ENCODE assay signal across 9 mouse cellular contexts in genomic region chr19:6016532-6016931, GRCm38 (mm10). TPM values are rescaled to one million over a fixed set of nuclear protein-coding genes. Genes with fewer than 3 reads are reported as not detected.
DNase-seq lines count a peak whose midpoint lies in the region; ATAC-seq and TF ChIP-seq lines count a peak whose summit lies in the region.
"Had no signal": no experiment of that assay in that cellular context is flagged by ENCODE, and none has a peak within 500 bp of the region (broad histone marks: within the 10 kb centered on the region; RNA-seq: fewer than 3 reads in every experiment).

No protein-coding gene starts in this region.

- no peak for ATAC-seq in heart, postnatal 0 days (ENCODE audit: insufficient read depth, low read depth)
- ATAC-seq in limb, embryonic 15.5 days (ENCODE audit: insufficient number of reproducible peaks, low FRiP score, low TSS enrichment, low read depth), result no peak

- H3K36me3 ChIP-seq in heart, postnatal 0 days (replicated peaks; ENCODE audit: control insufficient read depth, insufficient read depth, low read length), result no peaks in the 10 kb centered on the region
- H3K36me3 ChIP-seq in limb, embryonic 15.5 days, result no peaks in the 10 kb centered on the region

- no peak overlapping the region for H3K27ac ChIP-seq in heart, postnatal 0 days (ENCODE audit: low read depth)
- no peak overlapping the region for H3K27ac ChIP-seq in limb, embryonic 15.5 days

- 54% methylated on average over 7 of the region's 7 CpGs for WGBS in heart, postnatal 0 days
- WGBS in limb, embryonic 15.5 days, result 48% methylated on average over 7 of the region's 7 CpGs

- intact Hi-C loops in heart, postnatal 14 days (cut with DNase I), result loop anchor here (5.0 kb wide), 1 partner anchor 94 kb away; the partner anchor contains the start of gene Cdc42ep2

- peak; percentile 7; the same call in 1 of the 2 replicates for TF ChIP-seq CTCF in heart, postnatal 0 days (IDR thresholded peaks at IDR 0.05; ENCODE audit: low read depth)

- no peak overlapping the region for H3K4me2 ChIP-seq in heart, postnatal 0 days (ENCODE audit: low read depth, low read length)
- peak overlapping the region; percentile 90; the same call in 1 of the 2 replicates for H3K4me2 ChIP-seq in limb, embryonic 15.5 days

- TF ChIP-seq EP300 in heart, postnatal 0 days (IDR thresholded peaks at IDR 0.05; ENCODE audit: low read depth), result no peak

- DNase-seq in heart, postnatal 0 days (ENCODE audit: low spot score), result no peak
- DNase-seq in heart, postnatal 14 days, result no peak
- DNase-seq in B cell, adult 2 months, result peak; percentile 15 to 24
- peak; percentile 57 for DNase-seq in ZHBTc4 (ENCODE audit: low read depth, low spot score)
- DNase-seq in ovary, postnatal 36 days (ENCODE audit: low spot score), result no peak
- no peak for DNase-seq in frontal cortex, postnatal 10 days (ENCODE audit: low spot score in 2 of 2)
- no peak for DNase-seq in left cerebral cortex, adult 11 months (ENCODE audit: low spot score)

- H3K27me3 ChIP-seq in heart, postnatal 0 days (ENCODE audit: control insufficient read depth, insufficient read depth, low read length), result no peaks in the 10 kb centered on the region; the same call in 1 of the 2 replicates
- peaks cover 7% of the 10 kb centered on the region; the same call in 1 of the 2 replicates for H3K27me3 ChIP-seq in limb, embryonic 15.5 days

- no peaks in the 10 kb centered on the region for H3K9me3 ChIP-seq in heart, postnatal 0 days (replicated peaks; ENCODE audit: control insufficient read depth, low read length)
- no peaks in the 10 kb centered on the region for H3K9me3 ChIP-seq in limb, embryonic 15.5 days

- no peak overlapping the region for H3K4me3 ChIP-seq in heart, postnatal 0 days (ENCODE audit: low read depth, low read length)
- H3K4me3 ChIP-seq in limb, embryonic 15.5 days, result no peak overlapping the region

- peaks cover 6% of the 10 kb centered on the region for H3K4me1 ChIP-seq in heart, postnatal 0 days (ENCODE audit: control insufficient read depth, insufficient read depth)
- peaks cover 32% of the 10 kb centered on the region for H3K4me1 ChIP-seq in limb, embryonic 15.5 days

- H3K9ac ChIP-seq in heart, postnatal 0 days (replicated peaks; ENCODE audit: low read depth, low read length), result no peak overlapping the region
- no peak overlapping the region for H3K9ac ChIP-seq in limb, embryonic 15.5 days

RNA-seq across cellular contexts. Expression of gene Capn1, which starts 0.8 kb away (rescaled TPM):
- 18.9 and 19.3 TPM in 2 replicates for total RNA-seq in heart, postnatal 0 days (2014; rRNA removed; ENCODE audit: low replicate concordance)
- 4.9 and 5.3 TPM in 2 replicates for polyA plus RNA-seq in heart, postnatal 0 days (2015; fragmentation: Nextera tagmentation; extraction: Ambion mirVana)
- 10 to 100 TPM; 31.7 to 36.8 TPM for total RNA-seq in heart, postnatal 14 days (2021)
- 21.1 and 26.0 TPM in 2 replicates for polyA plus RNA-seq in limb, embryonic 15.5 days (2015; fragmentation: Nextera tagmentation; extraction: Ambion mirVana)

RNA-seq across cellular contexts. Expression of gene Syvn1, which starts 29.8 kb away (rescaled TPM):
- 12.0 and 16.0 TPM in 2 replicates for total RNA-seq in heart, postnatal 0 days (2014; rRNA removed; ENCODE audit: low replicate concordance)
- polyA plus RNA-seq in heart, postnatal 0 days (2015; fragmentation: Nextera tagmentation; extraction: Ambion mirVana), result 9.2 and 10.2 TPM in 2 replicates
- 10 to 100 TPM; 17.5 to 18.9 TPM for total RNA-seq in heart, postnatal 14 days (2021)
- 34.1 and 34.5 TPM in 2 replicates for polyA plus RNA-seq in limb, embryonic 15.5 days (2015; fragmentation: Nextera tagmentation; extraction: Ambion mirVana)

RNA-seq across cellular contexts. Expression of gene Slc22a20, which starts 30.6 kb away (rescaled TPM):
- total RNA-seq in heart, postnatal 0 days (2014; rRNA removed; ENCODE audit: low replicate concordance), result not detected in 2 replicates
- polyA plus RNA-seq in heart, postnatal 0 days (2015; fragmentation: Nextera tagmentation; extraction: Ambion mirVana), result not detected in 2 replicates
- not detected for total RNA-seq in heart, postnatal 14 days (2021)
- not detected in 2 replicates for polyA plus RNA-seq in limb, embryonic 15.5 days (2015; fragmentation: Nextera tagmentation; extraction: Ambion mirVana)
- total RNA-seq: layer of hippocampus, postnatal 36 days had no signal

RNA-seq across cellular contexts. Expression of gene Mrpl49, which starts 41.1 kb away (rescaled TPM):
- 18.7 and 37.1 TPM in 2 replicates for total RNA-seq in heart, postnatal 0 days (2014; rRNA removed; ENCODE audit: low replicate concordance)
- polyA plus RNA-seq in heart, postnatal 0 days (2015; fragmentation: Nextera tagmentation; extraction: Ambion mirVana), result 49.7 and 53.5 TPM in 2 replicates
- total RNA-seq in heart, postnatal 14 days (2021), result 10 to 100 TPM; 37.1 to 37.4 TPM
- 66.8 and 67.5 TPM in 2 replicates for polyA plus RNA-seq in limb, embryonic 15.5 days (2015; fragmentation: Nextera tagmentation; extraction: Ambion mirVana)

RNA-seq across cellular contexts. Expression of gene Fau, which starts 41.1 kb away (rescaled TPM):
- total RNA-seq in heart, postnatal 0 days (2014; rRNA removed; ENCODE audit: low replicate concordance), result 562 and 833 TPM in 2 replicates
- 484 and 508 TPM in 2 replicates for polyA plus RNA-seq in heart, postnatal 0 days (2015; fragmentation: Nextera tagmentation; extraction: Ambion mirVana)
- total RNA-seq in heart, postnatal 14 days (2021), result 100 to 1,000 TPM; 597 to 635 TPM
- 723 and 835 TPM in 2 replicates for polyA plus RNA-seq in limb, embryonic 15.5 days (2015; fragmentation: Nextera tagmentation; extraction: Ambion mirVana)

Comparison
In these comparisons a context has a peak if more than half of its experiments do, and no peak if none do; other contexts are left out.
1. DNase-seq: peak in B cell, adult 2 months (2 of 2) and ZHBTc4 (single experiment); none in heart, postnatal 0 days (single experiment), heart, postnatal 14 days (0 of 2), ovary, postnatal 36 days (single experiment), frontal cortex, postnatal 10 days (0 of 2) and left cerebral cortex, adult 11 months (single experiment).